Mouse (Mus musculus): ENCODE measurements around the gene Klhdc8a.

- TF ChIP-seq POLR2A (IDR thresholded peaks at IDR 0.05; ENCODE audit: low read depth, low read length): no peak
- TF ChIP-seq CTCF (IDR thresholded peaks at IDR 0.05; ENCODE audit: extremely low read depth, insufficient read length, insufficient replicate concordance, low read depth, low read length): no peak
Observed at GRCm38 (mm10) chr1:132335378-132335965, 37.0 kb downstream of the Klhdc8a start.
